Mouse (Mus musculus): ENCODE data around the gene 4930544G11Rik. TPM values are rescaled to one million over a fixed set of nuclear protein-coding genes. Genes with fewer than 3 reads are reported as not detected.

4930544G11Rik gene
- polyA plus RNA-seq, 1 experiment from 2014 or later = not detected

- WGBS = 79% methylated on average over 7 of the region's 7 CpGs
- no peak overlapping the region for H3K4me2 ChIP-seq (replicated peaks; ENCODE audit: low read depth, low read length)
- no peak for ATAC-seq (ENCODE audit: low FRiP score, low TSS enrichment)
Observed at GRCm38 (mm10) chr6:65935566-65936281, 16.7 kb upstream of the 4930544G11Rik start.

GRCm38 (mm10) chr6:65950492-65950891 lies 1.9 kb upstream of the 4930544G11Rik start:
- H3K4me2 ChIP-seq (replicated peaks; ENCODE audit: low read depth, low read length) = no peak overlapping the region
- WGBS = 83% methylated on average over 6 of the region's 6 CpGs

More at GRCm38 (mm10) chr6:65935566-65936281, 16.7 kb upstream of the 4930544G11Rik start:
- H3K4me1 ChIP-seq (ENCODE audit: insufficient read depth, low read length) = no peaks in the 10 kb centered on the region
- peaks cover 7% of the 10 kb centered on the region; the same call in 1 of the 2 replicates for H3K36me3 ChIP-seq (ENCODE audit: insufficient read depth, low read length)
- H3K9ac ChIP-seq (replicated peaks; ENCODE audit: low read length) = no peak overlapping the region
- no peak overlapping the region for H3K4me3 ChIP-seq (ENCODE audit: low read length)
- no peaks in the 10 kb centered on the region for H3K27me3 ChIP-seq (ENCODE audit: insufficient read depth, low read length)
- H3K27ac ChIP-seq (ENCODE audit: low read length) = no peak overlapping the region
- no peaks in the 10 kb centered on the region for H3K9me3 ChIP-seq (ENCODE audit: low read length)

GRCm38 (mm10) chr6:65969386-65970111 lies 17.1 kb downstream of the 4930544G11Rik start:
- Histone ChIP-seq H3K4me3 (ENCODE audit: low read length) (no peak overlapping the region), H3K4me1 (ENCODE audit: insufficient read depth, low read length) (no peaks in the 10 kb centered on the region), H3K27me3 (ENCODE audit: insufficient read depth, low read length) (no peaks in the 10 kb centered on the region), H3K9ac (replicated peaks; ENCODE audit: low read length) (no peak overlapping the region), H3K9me3 (ENCODE audit: low read length) (no peaks in the 10 kb centered on the region), H3K27ac (ENCODE audit: low read length) (no peak overlapping the region), H3K4me2 (replicated peaks; ENCODE audit: low read depth, low read length) (no peak overlapping the region), H3K36me3 (ENCODE audit: insufficient read depth, low read length) (no peaks in the 10 kb centered on the region)
- no peak for ATAC-seq (ENCODE audit: low FRiP score, low TSS enrichment)
- 74% methylated on average over 6 of the region's 6 CpGs for WGBS

More at GRCm38 (mm10) chr6:65950492-65950891, 1.9 kb upstream of the 4930544G11Rik start:
- no peak overlapping the region for H3K4me3 ChIP-seq (ENCODE audit: low read length)
- no peak overlapping the region for H3K9ac ChIP-seq (replicated peaks; ENCODE audit: low read length)
- H3K36me3 ChIP-seq (ENCODE audit: insufficient read depth, low read length) = no peaks in the 10 kb centered on the region
- H3K9me3 ChIP-seq (ENCODE audit: low read length) = no peaks in the 10 kb centered on the region
- H3K27me3 ChIP-seq (ENCODE audit: insufficient read depth, low read length) = no peaks in the 10 kb centered on the region
- H3K4me1 ChIP-seq (ENCODE audit: insufficient read depth, low read length) = no peaks in the 10 kb centered on the region
- no peak for ATAC-seq (ENCODE audit: low FRiP score, low TSS enrichment)
- no peak overlapping the region for H3K27ac ChIP-seq (ENCODE audit: low read length)

GRCm38 (mm10) chr6:65970410-65970809 lies 18.0 kb downstream of the 4930544G11Rik start:
- Histone ChIP-seq H3K4me3 (ENCODE audit: low read length) (no peak overlapping the region), H3K9ac (replicated peaks; ENCODE audit: low read length) (no peak overlapping the region), H3K9me3 (ENCODE audit: low read length) (no peaks in the 10 kb centered on the region), H3K27ac (ENCODE audit: low read length) (no peak overlapping the region), H3K4me1 (ENCODE audit: insufficient read depth, low read length) (no peaks in the 10 kb centered on the region), H3K4me2 (replicated peaks; ENCODE audit: low read depth, low read length) (no peak overlapping the region), H3K27me3 (ENCODE audit: insufficient read depth, low read length) (no peaks in the 10 kb centered on the region), H3K36me3 (ENCODE audit: insufficient read depth, low read length) (no peaks in the 10 kb centered on the region)
- ATAC-seq (ENCODE audit: low FRiP score, low TSS enrichment) = no peak
- 90% methylated on average over 9 of the region's 9 CpGs for WGBS

- 68% methylated on average over 3 of the region's 3 CpGs for WGBS
Observed at GRCm38 (mm10) chr6:65992081-65992480, 39.7 kb downstream of the 4930544G11Rik start.

GRCm38 (mm10) chr6:65998343-65998742 lies 45.9 kb downstream of the 4930544G11Rik start:
- Histone ChIP-seq H3K27me3 (ENCODE audit: insufficient read depth, low read length) (no peaks in the 10 kb centered on the region), H3K4me1 (ENCODE audit: insufficient read depth, low read length) (no peaks in the 10 kb centered on the region), H3K9me3 (ENCODE audit: low read length) (peaks cover 4% of the 10 kb centered on the region; the same call in 1 of the 2 replicates), H3K27ac (ENCODE audit: low read length) (no peak overlapping the region), H3K4me2 (replicated peaks; ENCODE audit: low read depth, low read length) (no peak overlapping the region), H3K36me3 (ENCODE audit: insufficient read depth, low read length) (no peaks in the 10 kb centered on the region), H3K4me3 (ENCODE audit: low read length) (no peak overlapping the region), H3K9ac (replicated peaks; ENCODE audit: low read length) (no peak overlapping the region)
- no peak for ATAC-seq (ENCODE audit: low FRiP score, low TSS enrichment)

More at GRCm38 (mm10) chr6:65992081-65992480, 39.7 kb downstream of the 4930544G11Rik start:
- no peak for ATAC-seq (ENCODE audit: low FRiP score, low TSS enrichment)
- Histone ChIP-seq H3K36me3 (ENCODE audit: insufficient read depth, low read length) (no peaks in the 10 kb centered on the region), H3K4me3 (ENCODE audit: low read length) (no peak overlapping the region), H3K27ac (ENCODE audit: low read length) (no peak overlapping the region), H3K9ac (replicated peaks; ENCODE audit: low read length) (no peak overlapping the region), H3K9me3 (ENCODE audit: low read length) (peaks cover 4% of the 10 kb centered on the region; the same call in 1 of the 2 replicates), H3K27me3 (ENCODE audit: insufficient read depth, low read length) (no peaks in the 10 kb centered on the region), H3K4me2 (replicated peaks; ENCODE audit: low read depth, low read length) (no peak overlapping the region), H3K4me1 (ENCODE audit: insufficient read depth, low read length) (no peaks in the 10 kb centered on the region)

Other genes starting within 250 kb of the 4930544G11Rik start
- gene Prdm5, start 173.6 kb upstream of the 4930544G11Rik start, polyA plus RNA-seq (2015; fragmentation: Nextera tagmentation; extraction: Ambion mirVana) = 20.3 and 23.6 TPM in 2 replicates